Mouse (Mus musculus): ENCODE measurements around the gene Drosha.
"Not testable (repeated sequence)": the region's sequence is repeated elsewhere in the genome, so short reads cannot be mapped to it uniquely, and the experiment has no call there.

Gene Drosha

GRCm38 (mm10) chr15:12885361-12885760 is 60.7 kb downstream of the Drosha start:
- no peak for DNase-seq (ENCODE audit: low read depth)

DNA sequence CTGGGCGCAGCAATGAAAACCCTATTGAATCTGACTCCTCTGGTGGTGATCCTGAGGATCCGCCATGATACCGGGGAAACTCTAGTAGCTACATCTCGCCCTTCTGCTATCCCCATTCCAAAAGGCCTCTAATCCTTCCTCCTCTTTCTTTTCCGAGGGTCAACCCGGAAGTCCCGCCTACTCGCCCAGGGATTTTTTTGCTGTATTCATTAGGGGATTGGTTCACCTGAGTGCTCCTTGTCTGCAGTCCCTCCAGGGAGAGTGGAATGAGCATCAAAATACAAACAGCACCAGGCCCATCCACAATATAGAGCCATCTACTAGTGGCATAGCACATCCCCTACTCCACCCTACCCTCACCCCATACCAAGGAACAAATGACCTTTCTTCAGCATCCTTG is 62.6 kb downstream of the Drosha start:
- DNase-seq (ENCODE audit: low read depth) = no peak

- DNase-seq (ENCODE audit: low read depth) = no peak
These were observed 63.7 kb downstream of the Drosha start for GRCm38 (mm10) chr15:12888312-12888711.

DNA sequence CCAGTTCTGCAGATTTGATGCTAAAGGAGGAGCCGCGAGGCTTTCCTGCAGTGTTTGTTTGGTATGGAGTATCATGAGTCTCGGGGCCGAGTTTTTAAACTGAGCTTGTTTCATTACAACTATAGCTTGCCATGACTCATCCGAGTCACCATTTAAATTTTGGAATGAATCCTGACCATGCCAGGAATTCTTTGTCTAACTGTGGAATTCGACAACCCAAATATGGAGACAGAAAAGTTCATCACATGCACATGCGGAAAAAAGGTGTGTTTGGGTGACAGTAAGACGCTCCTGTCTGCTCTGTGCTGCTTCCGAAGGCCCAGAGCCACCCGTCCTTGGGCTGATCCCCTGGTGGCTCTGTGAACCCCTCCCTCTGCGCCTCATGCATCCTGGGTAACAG is 65.3 kb downstream of the Drosha start:
- no peak for DNase-seq (ENCODE audit: low read depth)

- no peak for DNase-seq (ENCODE audit: low read depth)
These were observed 70.8 kb downstream of the Drosha start for GRCm38 (mm10) chr15:12895426-12895825.

- peak; percentile 66 for DNase-seq (ENCODE audit: low read depth)
These were observed 71.7 kb downstream of the Drosha start for GRCm38 (mm10) chr15:12896022-12897009.

DNA sequence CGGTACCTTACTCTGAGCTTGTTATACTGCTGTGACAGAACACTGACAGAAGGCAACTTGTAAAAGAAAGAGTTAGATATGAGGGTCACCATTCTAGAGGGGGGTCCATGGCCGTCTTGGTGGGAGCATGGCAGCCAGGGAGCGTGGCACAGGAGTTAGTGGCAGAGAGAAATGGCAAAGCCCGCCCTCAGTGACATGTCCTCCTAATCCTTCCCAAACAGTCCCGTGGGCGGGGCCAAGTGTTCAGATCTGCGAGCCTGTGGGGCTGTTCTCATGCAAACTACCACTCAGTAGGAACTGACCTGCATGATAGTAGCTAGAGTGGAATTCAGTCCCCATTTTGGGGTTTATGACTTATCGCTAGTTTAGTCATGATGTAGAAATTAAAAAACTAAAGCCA is 73.2 kb downstream of the Drosha start:
- DNase-seq (ENCODE audit: low read depth) = no peak

DNA sequence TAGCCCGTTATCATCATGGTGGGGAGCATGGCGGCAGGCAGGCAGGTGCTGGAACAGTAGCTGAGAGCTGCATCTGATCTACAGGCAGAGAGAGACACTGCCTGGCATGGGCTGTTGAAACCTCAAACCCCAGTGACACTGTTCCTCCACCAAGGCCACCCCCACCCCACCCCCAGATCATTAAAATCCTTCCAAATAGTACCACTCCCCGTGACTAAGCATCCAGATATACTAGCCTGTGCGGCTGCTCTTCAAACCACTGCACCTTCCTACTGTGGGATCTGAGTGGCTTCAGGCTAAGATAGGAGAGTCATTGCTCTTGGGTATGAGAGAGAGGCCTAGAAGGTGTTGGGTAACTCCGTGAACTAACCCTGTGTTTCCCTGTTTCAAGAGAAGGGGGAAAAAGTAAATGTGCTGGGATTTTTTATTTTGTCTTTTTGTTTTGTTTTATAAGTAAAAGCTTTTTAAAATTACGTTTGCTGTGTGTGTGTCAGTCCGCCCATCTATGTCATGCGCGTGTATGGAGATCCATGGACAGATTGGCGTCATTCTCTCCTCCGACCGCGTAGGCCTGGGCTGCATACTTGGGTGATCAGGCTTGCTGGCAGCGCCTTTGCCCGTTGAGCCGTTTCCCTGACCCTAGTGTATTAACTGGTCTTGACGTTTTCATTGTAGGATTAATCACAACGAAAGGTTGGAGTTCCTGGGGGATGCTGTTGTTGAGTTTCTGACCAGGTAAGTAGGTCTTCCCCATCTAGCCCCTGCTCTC is 76.0 kb downstream of the Drosha start:
- no peak for DNase-seq (ENCODE audit: low read depth)

GRCm38 (mm10) chr15:12901197-12901570 is 76.6 kb downstream of the Drosha start:
- DNase-seq (ENCODE audit: low read depth) = no peak

DNA sequence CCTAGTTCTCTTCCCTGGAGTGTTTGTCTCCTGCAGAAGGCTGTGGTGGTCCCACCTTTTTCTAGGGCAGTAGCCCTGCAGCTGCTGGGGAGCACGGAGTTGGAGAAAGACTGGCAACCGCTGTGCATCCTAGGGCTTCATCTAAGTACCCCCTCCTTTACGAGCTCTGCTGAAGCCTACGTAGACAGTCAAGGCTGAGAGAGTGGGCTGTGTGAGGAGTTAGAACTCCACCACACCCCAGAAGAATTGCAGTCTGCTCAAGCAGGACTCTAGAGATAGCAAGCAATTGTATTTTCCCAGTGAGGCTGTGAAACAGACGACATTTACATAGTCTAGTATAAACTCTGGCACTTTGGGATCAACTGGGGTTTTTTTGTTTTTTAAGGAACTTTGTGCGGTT is 79.8 kb downstream of the Drosha start:
- no peak for DNase-seq (ENCODE audit: low read depth)

DNA sequence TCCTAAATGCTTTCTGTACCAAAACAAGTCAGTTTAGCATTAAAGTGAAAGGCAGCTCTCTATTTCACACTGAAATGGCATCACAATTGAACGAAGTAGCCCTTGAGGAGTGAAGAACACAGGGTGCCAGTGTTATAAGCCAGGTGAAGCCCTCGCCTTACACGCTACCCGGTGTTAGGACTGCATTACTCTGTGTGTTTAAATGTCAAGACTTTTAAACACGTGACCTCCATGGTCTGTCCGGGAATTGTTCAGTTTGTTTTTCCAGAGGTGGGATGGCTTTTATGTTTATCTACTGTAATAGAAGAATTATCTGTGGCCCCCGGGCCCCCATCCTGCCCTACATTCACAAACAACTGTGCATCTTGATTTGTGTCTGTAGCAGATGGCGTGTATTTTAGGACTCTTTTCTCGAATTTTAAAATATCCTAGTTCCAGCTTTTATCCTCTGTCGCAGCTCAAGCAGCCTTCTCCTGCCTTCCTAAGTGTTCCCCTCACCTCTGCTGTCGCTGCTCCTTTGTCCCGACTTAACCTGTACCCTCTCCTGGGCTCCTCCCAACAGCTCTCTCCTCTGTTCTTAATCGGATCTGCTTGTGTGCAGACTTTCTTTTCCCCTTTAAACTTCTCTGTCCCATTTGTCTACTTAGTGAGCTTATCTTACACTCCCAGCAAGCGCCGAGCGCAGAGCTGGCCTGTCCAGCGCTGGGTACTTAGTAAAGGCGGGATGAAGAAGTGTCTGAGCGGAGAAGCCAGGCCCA is 83.5 kb downstream of the Drosha start:
- no peak for DNase-seq (ENCODE audit: low read depth)

GRCm38 (mm10) chr15:12908720-12909028 is 84.1 kb downstream of the Drosha start:
- no peak for DNase-seq (ENCODE audit: low read depth)

GRCm38 (mm10) chr15:12909171-12909570 is 84.6 kb downstream of the Drosha start:
- no peak for DNase-seq (ENCODE audit: low read depth)

DNA sequence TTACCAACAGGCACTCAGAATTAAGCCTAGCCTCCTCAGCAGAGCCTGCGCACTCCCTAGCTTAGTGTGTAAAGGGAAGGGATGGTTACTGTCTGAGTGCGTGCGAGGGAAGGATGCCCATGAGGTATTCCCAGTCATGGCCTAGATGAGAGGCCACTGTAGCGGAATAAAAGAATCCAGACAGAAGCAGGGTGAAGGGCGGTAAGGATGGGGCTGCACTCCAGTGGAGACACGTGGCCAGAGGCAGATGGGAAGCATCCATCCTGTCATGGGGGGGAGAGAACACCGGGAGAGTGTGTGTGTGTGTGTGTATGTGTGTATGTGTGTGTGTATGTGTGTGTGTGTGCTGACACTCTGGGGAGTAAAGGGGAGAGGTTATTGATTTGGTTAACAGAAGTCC is 86.5 kb downstream of the Drosha start:
- DNase-seq (ENCODE audit: low read depth) = no peak

GRCm38 (mm10) chr15:12916314-12916815 is 91.8 kb downstream of the Drosha start:
- no peak for DNase-seq (ENCODE audit: low read depth)

- not testable (repeated sequence) for DNase-seq (ENCODE audit: low read depth)
These were observed 94.8 kb downstream of the Drosha start for GRCm38 (mm10) chr15:12919326-12919966.

DNA sequence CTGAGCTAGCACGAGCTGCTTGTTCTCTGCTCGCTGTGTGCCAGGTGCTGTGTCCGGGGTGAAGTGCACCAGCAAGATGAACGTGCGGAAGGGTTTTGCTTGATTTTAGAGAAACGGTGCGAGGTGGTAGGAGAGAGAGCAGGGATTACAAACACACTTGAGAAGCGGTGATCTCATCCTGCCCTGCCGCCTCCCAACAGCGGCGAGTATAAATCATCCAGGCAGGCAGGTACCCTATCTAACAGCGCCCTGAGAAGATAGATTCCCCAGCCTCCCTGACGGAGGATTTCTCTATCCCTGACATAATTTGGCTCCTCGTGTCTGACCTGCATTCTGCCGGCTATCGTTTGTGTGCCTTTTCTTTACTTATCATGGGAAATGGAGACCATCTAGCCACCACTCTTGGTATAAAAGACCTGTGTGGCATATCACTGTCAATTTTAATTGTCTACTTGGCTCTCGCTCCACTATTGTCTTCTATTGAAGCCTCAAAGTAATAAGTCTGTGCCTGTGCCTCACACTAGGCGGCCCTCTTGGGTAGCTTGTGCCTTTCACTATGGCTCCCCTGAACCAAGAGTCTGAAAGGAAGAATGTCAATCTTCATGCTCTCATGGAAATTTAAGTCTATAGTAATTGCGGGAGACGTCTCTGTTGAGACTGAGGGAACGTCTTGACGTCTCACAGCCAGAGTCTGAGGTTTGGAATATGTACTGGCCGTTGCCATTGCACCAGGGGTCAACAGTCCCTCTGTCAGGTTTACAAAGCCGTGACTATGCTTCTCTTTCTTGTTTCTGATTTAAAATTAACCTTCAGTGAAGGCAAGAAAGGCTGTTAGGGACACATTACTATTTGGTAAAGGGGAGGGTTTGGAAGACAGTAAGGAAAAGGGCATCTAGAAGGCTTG is 95.6 kb downstream of the Drosha start:
- DNase-seq (ENCODE audit: low read depth) = no peak

DNA sequence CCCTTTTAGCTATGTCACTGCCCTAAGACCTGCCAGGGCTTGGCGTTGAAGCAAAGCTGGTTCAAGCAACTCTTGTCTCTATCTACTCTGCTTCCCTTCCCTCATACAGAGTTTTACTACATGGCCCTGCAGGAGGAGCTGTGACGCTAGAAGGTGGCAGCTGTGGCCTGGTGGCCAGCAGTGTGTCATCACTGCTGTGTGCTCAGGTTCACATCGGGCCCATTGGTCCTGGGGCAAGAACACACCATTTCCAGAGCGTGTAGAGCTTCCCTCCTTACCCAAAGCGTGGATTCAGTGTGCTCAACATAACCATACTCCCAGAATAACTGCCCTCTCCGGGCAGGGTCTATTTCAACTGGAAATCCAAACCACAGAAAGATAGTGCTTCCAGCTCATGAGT is 97.3 kb downstream of the Drosha start:
- DNase-seq (ENCODE audit: low read depth) = no peak

DNA sequence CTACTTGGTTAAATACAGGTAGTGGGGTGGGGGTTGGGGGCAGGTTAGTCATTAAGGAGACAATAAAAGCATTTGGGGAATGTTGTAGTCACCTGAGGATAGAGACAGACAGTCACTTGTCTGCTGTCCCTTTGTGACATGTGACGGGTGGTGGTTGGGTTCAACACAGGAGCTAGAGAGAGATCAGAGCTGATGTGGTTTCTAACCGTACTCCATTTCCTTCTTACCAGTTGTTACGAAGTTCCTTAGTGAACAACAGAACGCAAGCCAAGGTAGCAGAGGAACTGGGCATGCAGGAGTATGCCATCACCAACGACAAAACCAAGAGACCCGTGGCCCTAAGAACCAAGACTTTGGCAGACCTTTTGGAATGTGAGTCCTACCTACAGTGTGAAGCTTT is 99.2 kb downstream of the Drosha start:
- no peak for DNase-seq (ENCODE audit: low read depth)

DNA sequence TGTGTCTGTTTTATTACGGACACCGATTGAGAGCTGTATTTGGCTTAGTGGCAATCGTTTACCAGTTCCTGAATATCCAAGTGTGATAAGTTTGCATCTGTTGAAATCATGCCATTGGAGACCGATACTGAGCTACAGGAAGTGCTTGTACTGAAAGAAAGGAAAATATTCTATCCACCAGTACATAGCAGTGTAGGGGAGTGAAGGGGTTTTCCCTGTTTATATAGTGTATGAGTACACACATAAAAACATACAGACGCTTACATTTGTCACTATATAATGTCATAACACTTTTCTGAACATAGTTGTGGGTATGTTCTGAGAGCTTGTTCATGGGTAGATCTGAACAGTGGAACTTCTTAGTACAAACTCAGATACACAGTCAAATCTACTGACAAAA is 106.9 kb downstream of the Drosha start:
- DNase-seq (ENCODE audit: low read depth) = no peak

DNA sequence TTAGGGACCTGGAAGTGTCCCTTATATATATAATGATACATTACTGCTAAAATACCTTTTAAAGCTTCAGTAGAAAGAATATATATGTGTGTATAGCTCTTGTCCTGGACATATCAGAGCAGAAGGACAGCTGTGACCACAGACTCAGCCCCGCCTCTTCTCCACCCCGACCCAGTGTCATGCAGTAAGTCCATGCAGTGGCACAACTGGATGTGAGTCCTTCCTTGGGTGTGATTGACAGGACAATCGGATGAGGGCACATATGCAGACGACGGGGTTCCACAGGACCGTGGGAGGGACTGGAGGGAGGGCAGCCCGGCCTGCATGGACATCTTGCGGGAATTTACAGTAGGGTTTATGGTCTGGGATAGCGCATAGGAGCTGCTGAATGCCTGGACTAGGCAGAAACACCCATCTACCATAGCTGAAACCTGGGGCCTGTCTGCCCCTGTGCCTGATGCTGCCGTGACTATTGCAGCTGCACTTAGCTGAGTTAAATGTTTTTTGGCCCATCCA is 111.7 kb downstream of the Drosha start:
- no peak for DNase-seq (ENCODE audit: low read depth)
